Mouse (Mus musculus): Measurements from ENCODE around the gene Zfp704. TPM values are rescaled to one million over a fixed set of nuclear protein-coding genes. Genes with fewer than 3 reads are reported as not detected.

The Zfp704 gene
- polyA plus RNA-seq, 1 experiment from 2014 or later, result 8.1 TPM

DNA sequence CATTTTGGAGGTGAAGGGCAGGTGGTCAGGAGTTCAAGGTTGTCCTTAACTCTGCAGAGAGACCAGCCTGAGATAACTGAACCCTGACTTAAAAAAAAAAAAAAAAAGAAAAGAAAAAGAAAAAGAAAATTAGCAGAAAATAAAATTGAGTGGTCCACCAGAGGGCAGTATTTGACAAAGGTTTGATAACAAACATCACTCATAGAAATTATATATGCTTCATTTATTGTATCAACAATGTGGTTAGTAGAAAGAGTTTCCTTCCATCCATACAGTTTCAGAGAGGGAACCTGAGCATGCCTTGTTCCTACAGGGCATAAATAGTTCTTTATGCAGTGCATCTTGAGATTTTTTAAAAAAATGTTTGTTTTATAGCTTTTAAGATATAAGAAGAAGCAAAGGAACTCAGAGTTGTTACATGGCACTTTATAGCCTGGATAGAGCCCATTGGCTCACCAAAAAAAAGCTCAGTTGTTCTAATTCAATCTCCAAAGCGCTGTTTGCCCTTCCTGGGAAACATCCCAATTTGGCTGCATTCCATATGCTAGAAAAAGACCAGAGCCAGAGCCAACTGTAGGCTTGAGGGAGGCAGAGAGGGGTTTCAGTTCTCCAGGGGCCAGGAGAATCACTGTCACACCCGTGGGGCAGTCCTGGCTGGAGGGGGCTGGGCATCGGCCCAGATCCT is 209.5 kb downstream of the Zfp704 start:
- H3K9me3 ChIP-seq (ENCODE audit: control insufficient read depth, low read length), result no peaks in the 10 kb centered on the region
- H3K27me3 ChIP-seq (ENCODE audit: control insufficient read depth, insufficient read depth, low read length), result no peaks in the 10 kb centered on the region
- no peak overlapping the region for H3K27ac ChIP-seq (ENCODE audit: low read depth, low read length)
- H3K36me3 ChIP-seq (ENCODE audit: control insufficient read depth, insufficient read depth, low read length), result no peaks in the 10 kb centered on the region
- WGBS, result 69% methylated on average over 3 of the region's 3 CpGs
- H3K4me1 ChIP-seq (replicated peaks; ENCODE audit: control insufficient read depth, insufficient read depth, low read length), result 0 out of 2 replicates have a peak, but pooled peaks cover 2% of the 10 kb centered on the region
- H3K4me2 ChIP-seq (ENCODE audit: low read depth, low read length, severe bottlenecking), result no peak overlapping the region
- no peak overlapping the region for H3K9ac ChIP-seq (ENCODE audit: low read length)
- no peak overlapping the region for H3K4me3 ChIP-seq (ENCODE audit: low read depth, low read length)
- no peak for DNase-seq (ENCODE audit: low spot score)
- ATAC-seq (replicated peaks; ENCODE audit: low FRiP score), result no peak

DNA sequence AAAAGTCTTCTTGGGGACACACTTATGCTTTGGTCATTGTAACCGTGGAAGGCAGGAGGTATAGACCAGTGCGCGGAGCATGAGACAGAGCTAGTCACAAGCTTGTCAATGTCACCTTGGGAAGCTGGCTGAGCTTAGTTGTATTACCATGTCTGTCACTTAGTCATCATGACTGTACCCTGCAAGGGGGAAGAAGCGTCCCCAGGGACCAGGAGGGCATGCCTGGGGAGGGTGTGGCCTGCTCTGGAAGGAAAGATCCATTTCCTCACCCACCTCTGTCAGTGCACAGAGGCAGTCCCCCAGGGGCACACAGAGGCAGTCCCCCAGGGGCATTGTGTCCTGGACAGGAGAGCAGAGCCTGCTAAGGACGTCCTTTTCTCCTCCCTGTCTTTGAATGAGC is 211.6 kb downstream of the Zfp704 start:
- WGBS, result 74% methylated on average over 5 of the region's 5 CpGs
- Histone ChIP-seq H3K27ac (ENCODE audit: low read depth, low read length) (no peak overlapping the region), H3K27me3 (ENCODE audit: control insufficient read depth, insufficient read depth, low read length) (no peaks in the 10 kb centered on the region), H3K4me2 (ENCODE audit: low read depth, low read length, severe bottlenecking) (no peak overlapping the region), H3K4me3 (ENCODE audit: low read depth, low read length) (no peak overlapping the region), H3K9me3 (ENCODE audit: control insufficient read depth, low read length) (no peaks in the 10 kb centered on the region), H3K9ac (ENCODE audit: low read length) (no peak overlapping the region), H3K36me3 (ENCODE audit: control insufficient read depth, insufficient read depth, low read length) (no peaks in the 10 kb centered on the region), H3K4me1 (replicated peaks; ENCODE audit: control insufficient read depth, insufficient read depth, low read length) (0 out of 2 replicates have a peak, but pooled peaks cover 2% of the 10 kb centered on the region)
- DNase-seq (ENCODE audit: low spot score) (no peak), ATAC-seq (replicated peaks; ENCODE audit: low FRiP score) (no peak)
